8 mouse cellular contexts compared by ENCODE assay signal in genomic region chr17:34982328-34982727, GRCm38 (mm10). TPM values are rescaled to one million over a fixed set of nuclear protein-coding genes. Genes with fewer than 3 reads are reported as not detected.
DNase-seq lines count a peak whose midpoint lies in the region; ATAC-seq and TF ChIP-seq lines count a peak whose summit lies in the region.

No protein-coding gene starts in this region.

- WGBS in cerebellum, adult 2 months, result under 1% methylated on average over 15 of the region's 15 CpGs
- 0% methylated on average over 15 of the region's 15 CpGs for WGBS in forebrain, embryonic 13.5 days
- WGBS in liver, embryonic 15.5 days (ENCODE audit: insufficient replicate concordance), result 0% methylated on average over 15 of the region's 15 CpGs

- peak overlapping the region; percentile 89 for H3K4me2 ChIP-seq in forebrain, embryonic 13.5 days
- peak overlapping the region; percentile 80 for H3K4me2 ChIP-seq in liver, embryonic 15.5 days

- no peaks in the 10 kb centered on the region for H3K9me3 ChIP-seq in forebrain, embryonic 13.5 days (replicated peaks)
- H3K9me3 ChIP-seq in liver, embryonic 15.5 days (replicated peaks), result no peaks in the 10 kb centered on the region

- 0 out of 2 replicates have a peak overlapping the region, but pooled peaks have one; percentile 89 for H3K27ac ChIP-seq in cerebellum, adult 2 months (ENCODE audit: insufficient read depth, low read length)
- H3K27ac ChIP-seq in forebrain, embryonic 13.5 days, result peak overlapping the region; percentile 97
- H3K27ac ChIP-seq in liver, embryonic 15.5 days (replicated peaks), result peak overlapping the region; percentile 98

- ATAC-seq in forebrain, embryonic 13.5 days, result no peak; the same call in 1 of the 2 replicates
- peak; percentile 32 for ATAC-seq in liver, embryonic 15.5 days (ENCODE audit: insufficient read depth)

- H3K9ac ChIP-seq in forebrain, embryonic 13.5 days, result peak overlapping the region; percentile 92
- peak overlapping the region; percentile 88 for H3K9ac ChIP-seq in liver, embryonic 15.5 days

- no peaks in the 10 kb centered on the region for H3K27me3 ChIP-seq in cerebellum, adult 2 months (ENCODE audit: control insufficient read depth, insufficient read depth, low read length)
- H3K27me3 ChIP-seq in forebrain, embryonic 13.5 days, result no peaks in the 10 kb centered on the region
- no peaks in the 10 kb centered on the region for H3K27me3 ChIP-seq in liver, embryonic 15.5 days

- peaks cover 3% of the 10 kb centered on the region; the same call in 1 of the 2 replicates for H3K4me1 ChIP-seq in cerebellum, adult 2 months (ENCODE audit: control insufficient read depth, insufficient read depth, low read length)
- peaks cover 26% of the 10 kb centered on the region for H3K4me1 ChIP-seq in forebrain, embryonic 13.5 days
- peaks cover 46% of the 10 kb centered on the region for H3K4me1 ChIP-seq in liver, embryonic 15.5 days (replicated peaks)

- no peak for TF ChIP-seq POLR2A in cerebellum, adult 2 months (IDR thresholded peaks at IDR 0.05; ENCODE audit: borderline replicate concordance, insufficient read depth, low read length)

- no peak for TF ChIP-seq CTCF in cerebellum, adult 2 months (IDR thresholded peaks at IDR 0.05; ENCODE audit: borderline replicate concordance, insufficient read depth, low read depth, low read length)

- H3K36me3 ChIP-seq in forebrain, embryonic 13.5 days (ENCODE audit: poor library complexity, severe bottlenecking), result peaks cover 22% of the 10 kb centered on the region
- peaks cover 24% of the 10 kb centered on the region for H3K36me3 ChIP-seq in liver, embryonic 15.5 days (replicated peaks)

- H3K4me3 ChIP-seq in cerebellum, adult 2 months (replicated peaks; ENCODE audit: insufficient read depth, low read depth, low read length), result peak overlapping the region; percentile 75
- H3K4me3 ChIP-seq in forebrain, embryonic 13.5 days, result peak overlapping the region; percentile 88
- peak overlapping the region; percentile 91 for H3K4me3 ChIP-seq in liver, embryonic 15.5 days (replicated peaks)

- DNase-seq in cerebellum, adult 2 months, result no peak
- DNase-seq in cerebellum, postnatal 36 days, result no peak
- DNase-seq in 3T3-L1 (ENCODE audit: low read depth, low spot score), result peak; percentile 59
- DNase-seq in urinary bladder, postnatal 4 days (ENCODE audit: low spot score in 2 of 2), result no peak
- no peak for DNase-seq in embryo, embryonic 10.5 days (ENCODE audit: low spot score)
- DNase-seq in kidney, adult 8-10 months, result no peak

RNA-seq across cellular contexts. Expression of gene Lsm2, which starts 0.7 kb away (rescaled TPM):
- 56.2 and 63.7 TPM in 2 replicates for polyA plus RNA-seq in cerebellum, adult 2 months (2012; rRNA removed)
- polyA plus RNA-seq in forebrain, embryonic 13.5 days (2015; fragmentation: Nextera tagmentation; extraction: Ambion mirVana), result 203 and 213 TPM in 2 replicates
- 120 and 123 TPM in 2 replicates for polyA plus RNA-seq in liver, embryonic 15.5 days (2015; fragmentation: Nextera tagmentation; extraction: Ambion mirVana)

RNA-seq across cellular contexts. Expression of gene Hspa1l, which starts 9.8 kb away (rescaled TPM):
- 0.49 and 0.89 TPM in 2 replicates for polyA plus RNA-seq in cerebellum, adult 2 months (2012; rRNA removed)
- polyA plus RNA-seq in forebrain, embryonic 13.5 days (2015; fragmentation: Nextera tagmentation; extraction: Ambion mirVana), result 1.00 and 1.3 TPM in 2 replicates
- polyA plus RNA-seq in liver, embryonic 15.5 days (2015; fragmentation: Nextera tagmentation; extraction: Ambion mirVana), result 0.25 and 0.31 TPM in 2 replicates

RNA-seq across cellular contexts. Expression of gene Hspa1a, which starts 10.4 kb away (rescaled TPM):
- polyA plus RNA-seq in cerebellum, adult 2 months (2012; rRNA removed), result 10.5 and 14.9 TPM in 2 replicates
- 1.5 and 1.6 TPM in 2 replicates for polyA plus RNA-seq in forebrain, embryonic 13.5 days (2015; fragmentation: Nextera tagmentation; extraction: Ambion mirVana)
- 0.96 and 1.6 TPM in 2 replicates for polyA plus RNA-seq in liver, embryonic 15.5 days (2015; fragmentation: Nextera tagmentation; extraction: Ambion mirVana)

RNA-seq across cellular contexts. Expression of gene Gm20481, which starts 12.6 kb away (rescaled TPM):
- polyA plus RNA-seq in cerebellum, adult 2 months (2012; rRNA removed), result not detected in 2 replicates
- not detected in 2 replicates for polyA plus RNA-seq in forebrain, embryonic 13.5 days (2015; fragmentation: Nextera tagmentation; extraction: Ambion mirVana)
- polyA plus RNA-seq in liver, embryonic 15.5 days (2015; fragmentation: Nextera tagmentation; extraction: Ambion mirVana), result 0.32 TPM in 1 of 2 replicates, not detected in the other

RNA-seq across cellular contexts. Expression of gene Vars, which starts 18.5 kb away (rescaled TPM):
- 65.3 and 77.0 TPM in 2 replicates for polyA plus RNA-seq in cerebellum, adult 2 months (2012; rRNA removed)
- 88.4 and 104 TPM in 2 replicates for polyA plus RNA-seq in forebrain, embryonic 13.5 days (2015; fragmentation: Nextera tagmentation; extraction: Ambion mirVana)
- polyA plus RNA-seq in liver, embryonic 15.5 days (2015; fragmentation: Nextera tagmentation; extraction: Ambion mirVana), result 99.0 and 133 TPM in 2 replicates
